Mouse (Mus musculus): ENCODE measurements at regions not wholly inside any gene's neighbourhood (a gene's known extent, or its start where the extent isn't known, plus 50 kb on each side); places are given as distances from the start of the nearest gene placed in this dataset.

GRCm38 (mm10) chr12:28150759-28151158, 401.4 kb downstream of the Dcdc2c start:
- H3K9ac ChIP-seq (ENCODE audit: low read depth, low read length): no peak overlapping the region
- no peaks in the 10 kb centered on the region for H3K9me3 ChIP-seq (replicated peaks; ENCODE audit: low read length)
- H3K36me3 ChIP-seq (ENCODE audit: insufficient read depth, low read length): no peaks in the 10 kb centered on the region
- ATAC-seq (replicated peaks; ENCODE audit: low FRiP score, low read depth) (no peak), DNase-seq (ENCODE audit: low spot score) (no peak)
- no peak overlapping the region for H3K4me3 ChIP-seq (replicated peaks; ENCODE audit: low read depth, low read length)
- no peak for TF ChIP-seq CTCF (IDR thresholded peaks at IDR 0.05; ENCODE audit: low read depth)
- no peak overlapping the region for H3K4me2 ChIP-seq (ENCODE audit: low read length)
- H3K27me3 ChIP-seq (ENCODE audit: insufficient read depth, low read length): no peaks in the 10 kb centered on the region
- WGBS: 74% methylated on average over 4 of the region's 4 CpGs
- no peaks in the 10 kb centered on the region for H3K4me1 ChIP-seq (replicated peaks; ENCODE audit: insufficient read depth, low read length)
- no peak overlapping the region for H3K27ac ChIP-seq

GRCm38 (mm10) chr12:28135810-28136592, 416.2 kb downstream of the Dcdc2c start:
- H3K27me3 ChIP-seq (ENCODE audit: insufficient read depth, low read length): no peaks in the 10 kb centered on the region
- no peak overlapping the region for H3K9ac ChIP-seq (ENCODE audit: low read depth, low read length)
- peak; percentile 18; the same call in 1 of the 2 replicates for TF ChIP-seq CTCF (IDR thresholded peaks at IDR 0.05; ENCODE audit: low read depth)
- 64% methylated on average over 4 of the region's 4 CpGs for WGBS
- no peaks in the 10 kb centered on the region for H3K36me3 ChIP-seq (ENCODE audit: insufficient read depth, low read length)
- no peak overlapping the region for H3K4me2 ChIP-seq (ENCODE audit: low read length)
- no peak overlapping the region for H3K4me3 ChIP-seq (replicated peaks; ENCODE audit: low read depth, low read length)
- H3K4me1 ChIP-seq (replicated peaks; ENCODE audit: insufficient read depth, low read length): no peaks in the 10 kb centered on the region
- H3K27ac ChIP-seq: no peak overlapping the region
- H3K9me3 ChIP-seq (replicated peaks; ENCODE audit: low read length): no peaks in the 10 kb centered on the region
- no peak for ATAC-seq (replicated peaks; ENCODE audit: low FRiP score, low read depth)
- DNase-seq (ENCODE audit: low spot score): no peak

- Histone ChIP-seq H3K27me3 (ENCODE audit: insufficient read depth, low read length) (no peaks in the 10 kb centered on the region), H3K4me2 (ENCODE audit: low read length) (no peak overlapping the region), H3K4me1 (replicated peaks; ENCODE audit: insufficient read depth, low read length) (no peaks in the 10 kb centered on the region), H3K9me3 (replicated peaks; ENCODE audit: low read length) (no peaks in the 10 kb centered on the region), H3K27ac (no peak overlapping the region), H3K36me3 (ENCODE audit: insufficient read depth, low read length) (no peaks in the 10 kb centered on the region), H3K4me3 (replicated peaks; ENCODE audit: low read depth, low read length) (no peak overlapping the region), H3K9ac (ENCODE audit: low read depth, low read length) (no peak overlapping the region)
- DNase-seq (ENCODE audit: low spot score): peak; percentile 33
- no peak for TF ChIP-seq CTCF (IDR thresholded peaks at IDR 0.05; ENCODE audit: low read depth)
- 31% methylated on average over 9 of the region's 9 CpGs for WGBS
- ATAC-seq (replicated peaks; ENCODE audit: low FRiP score, low read depth): no peak
Measured at GRCm38 (mm10) chr12:28122766-28123165, 429.4 kb downstream of the Dcdc2c start.

- DNase-seq (ENCODE audit: low spot score): no peak
- Histone ChIP-seq H3K36me3 (ENCODE audit: insufficient read depth, low read length) (no peaks in the 10 kb centered on the region), H3K27ac (no peak overlapping the region), H3K4me1 (replicated peaks; ENCODE audit: insufficient read depth, low read length) (no peaks in the 10 kb centered on the region), H3K9ac (ENCODE audit: low read depth, low read length) (no peak overlapping the region), H3K9me3 (replicated peaks; ENCODE audit: low read length) (no peaks in the 10 kb centered on the region), H3K27me3 (ENCODE audit: insufficient read depth, low read length) (no peaks in the 10 kb centered on the region), H3K4me3 (replicated peaks; ENCODE audit: low read depth, low read length) (no peak overlapping the region), H3K4me2 (ENCODE audit: low read length) (no peak overlapping the region)
- TF ChIP-seq CTCF (IDR thresholded peaks at IDR 0.05; ENCODE audit: low read depth): no peak
- no peak for ATAC-seq (replicated peaks; ENCODE audit: low FRiP score, low read depth)
- WGBS: 56% methylated on average over 3 of the region's 3 CpGs
Measured at GRCm38 (mm10) chr12:28120106-28120505, 432.1 kb downstream of the Dcdc2c start.

GRCm38 (mm10) chr12:28090673-28091072, 461.5 kb downstream of the Dcdc2c start:
- Histone ChIP-seq H3K4me1 (replicated peaks; ENCODE audit: insufficient read depth, low read length) (no peaks in the 10 kb centered on the region), H3K4me3 (replicated peaks; ENCODE audit: low read depth, low read length) (no peak overlapping the region), H3K9me3 (replicated peaks; ENCODE audit: low read length) (no peaks in the 10 kb centered on the region), H3K27ac (no peak overlapping the region), H3K36me3 (ENCODE audit: insufficient read depth, low read length) (no peaks in the 10 kb centered on the region), H3K9ac (ENCODE audit: low read depth, low read length) (no peak overlapping the region), H3K4me2 (ENCODE audit: low read length) (no peak overlapping the region), H3K27me3 (ENCODE audit: insufficient read depth, low read length) (no peaks in the 10 kb centered on the region)
- WGBS: 84% methylated on average over 6 of the region's 6 CpGs
- ATAC-seq (replicated peaks; ENCODE audit: low FRiP score, low read depth): no peak
- TF ChIP-seq CTCF (IDR thresholded peaks at IDR 0.05; ENCODE audit: low read depth): no peak
- no peak for DNase-seq (ENCODE audit: low spot score)

GRCm38 (mm10) chr12:28085460-28085859, 466.7 kb downstream of the Dcdc2c start:
- H3K4me3 ChIP-seq (replicated peaks; ENCODE audit: low read depth, low read length): no peak overlapping the region
- WGBS: 75% methylated on average over 4 of the region's 4 CpGs
- no peak overlapping the region for H3K9ac ChIP-seq (ENCODE audit: low read depth, low read length)
- no peak for ATAC-seq (replicated peaks; ENCODE audit: low FRiP score, low read depth)
- no peak for DNase-seq (ENCODE audit: low spot score)
- H3K27me3 ChIP-seq (ENCODE audit: insufficient read depth, low read length): no peaks in the 10 kb centered on the region
- no peaks in the 10 kb centered on the region for H3K36me3 ChIP-seq (ENCODE audit: insufficient read depth, low read length)
- H3K4me2 ChIP-seq (ENCODE audit: low read length): no peak overlapping the region
- no peaks in the 10 kb centered on the region for H3K9me3 ChIP-seq (replicated peaks; ENCODE audit: low read length)
- no peak for TF ChIP-seq CTCF (IDR thresholded peaks at IDR 0.05; ENCODE audit: low read depth)
- H3K4me1 ChIP-seq (replicated peaks; ENCODE audit: insufficient read depth, low read length): no peaks in the 10 kb centered on the region
- no peak overlapping the region for H3K27ac ChIP-seq

GRCm38 (mm10) chr12:28076606-28077005, 475.6 kb downstream of the Dcdc2c start:
- Histone ChIP-seq H3K4me1 (replicated peaks; ENCODE audit: insufficient read depth, low read length) (no peaks in the 10 kb centered on the region), H3K27me3 (ENCODE audit: insufficient read depth, low read length) (no peaks in the 10 kb centered on the region), H3K36me3 (ENCODE audit: insufficient read depth, low read length) (no peaks in the 10 kb centered on the region), H3K9ac (ENCODE audit: low read depth, low read length) (no peak overlapping the region), H3K9me3 (replicated peaks; ENCODE audit: low read length) (no peaks in the 10 kb centered on the region), H3K4me2 (ENCODE audit: low read length) (no peak overlapping the region), H3K4me3 (replicated peaks; ENCODE audit: low read depth, low read length) (no peak overlapping the region), H3K27ac (no peak overlapping the region)
- DNase-seq (ENCODE audit: low spot score): no peak
- TF ChIP-seq CTCF (IDR thresholded peaks at IDR 0.05; ENCODE audit: low read depth): no peak
- no peak for ATAC-seq (replicated peaks; ENCODE audit: low FRiP score, low read depth)
- WGBS: 88% methylated on average over 3 of the region's 3 CpGs
